Mouse (Mus musculus): ENCODE measurements at regions not wholly inside any gene's neighbourhood (a gene's known extent, or its start where the extent isn't known, plus 50 kb on each side); places are given as distances from the start of the nearest gene placed in this dataset.

- no peak for TF ChIP-seq CTCF (conservative IDR thresholded peaks at IDR 0.05; ENCODE audit: low read length)
- TF ChIP-seq POU5F1 (IDR thresholded peaks at IDR 0.05; ENCODE audit: borderline replicate concordance, low read length) = no peak
- no peak for TF ChIP-seq NANOG (IDR thresholded peaks at IDR 0.05; ENCODE audit: borderline replicate concordance, low read length)
Observed at GRCm38 (mm10) chr9:74671356-74671952, 190.3 kb upstream of the Onecut1 start.
